Mouse (Mus musculus) bone marrow, adult 2 months (tissue): ENCODE data around the gene Spsb4.

ENCODE experiments used
- CTCF ChIP-seq: fragments of 200-500 bp; IDR thresholded peaks from 2 replicates; pipeline ENCODE4 v1.5.1; 2011; ENCODE audit warnings: low read length, control low read depth; ENCODE audit not compliant: control insufficient read depth, insufficient read depth
- POLR2A ChIP-seq: fragments of 200-500 bp; IDR thresholded peaks from 2 replicates; pipeline ENCODE4 v1.6.1; 2011; ENCODE audit warnings: low read depth, mild to moderate bottlenecking, control low read depth, low read length, borderline replicate concordance; ENCODE audit not compliant: control insufficient read depth

GRCm38 (mm10) chr9:97065216-97065615, 46.6 kb upstream of the Spsb4 start:
- TF ChIP-seq CTCF (no peak), POLR2A (no peak)
